Mouse (Mus musculus) adrenal gland, postnatal 25 days (tissue): ENCODE results near the gene Anxa1. TPM values are rescaled to one million over a fixed set of nuclear protein-coding genes. Genes with fewer than 3 reads are reported as not detected.

ENCODE experiments used
- DNase-seq: peaks from one replicate; pipeline ENCODE4 v3.0.0; 2021; ENCODE audit warnings: mixed read lengths
- total RNA-seq: library from RNA; stranded (reverse); gene quantifications from 2 replicates; pipeline ENCODE4 v1.2.3, GENCODE M21; 2021

Gene Anxa1
- total RNA-seq, 1 experiment from 2014 or later: 10.7 TPM

DNA sequence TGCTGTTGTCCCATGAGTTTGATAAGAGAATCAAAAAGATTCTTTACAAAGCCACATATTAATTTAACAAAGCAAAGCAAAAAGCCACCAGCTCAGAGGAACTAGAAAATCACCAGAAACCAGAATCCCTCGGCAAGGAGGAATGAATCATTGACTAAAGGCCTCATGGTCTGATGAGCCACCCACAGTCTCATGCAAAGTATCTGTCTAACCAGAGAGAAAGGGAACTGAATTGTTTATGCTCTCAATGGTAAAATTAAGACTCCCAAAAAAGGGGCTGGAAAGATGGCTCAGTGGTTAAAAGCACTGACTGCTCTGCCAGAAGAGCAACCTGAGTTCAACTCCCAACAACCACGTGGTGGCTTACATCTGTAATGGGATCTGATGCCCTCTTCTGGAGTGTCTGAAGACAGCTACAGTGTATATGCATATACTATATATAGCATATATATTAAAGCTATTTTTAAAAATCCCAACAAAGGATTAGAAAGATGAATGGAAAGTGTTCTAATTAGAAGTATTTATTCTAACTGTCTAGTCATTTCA, 9.5 kb downstream of the Anxa1 start:
- no peak for DNase-seq

DNA sequence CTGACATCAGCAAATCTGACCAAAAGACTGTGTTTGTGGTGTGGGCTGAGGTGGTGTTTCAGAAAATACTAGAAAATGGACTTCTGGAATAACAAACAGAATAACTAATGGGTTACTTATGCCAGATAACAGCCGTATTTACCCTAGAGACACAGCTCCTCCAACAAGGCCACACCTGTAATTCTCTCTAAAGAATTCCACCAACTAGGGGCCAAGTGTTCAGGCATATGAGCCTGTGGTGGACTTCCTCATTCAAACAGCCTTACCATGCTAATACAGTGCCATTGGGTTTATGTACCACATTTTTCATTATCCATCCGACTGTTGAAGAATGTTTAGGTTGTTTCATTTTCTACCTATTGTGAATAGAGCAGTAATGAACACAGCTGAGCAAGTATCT, 20.6 kb downstream of the Anxa1 start:
- no peak for DNase-seq

DNA sequence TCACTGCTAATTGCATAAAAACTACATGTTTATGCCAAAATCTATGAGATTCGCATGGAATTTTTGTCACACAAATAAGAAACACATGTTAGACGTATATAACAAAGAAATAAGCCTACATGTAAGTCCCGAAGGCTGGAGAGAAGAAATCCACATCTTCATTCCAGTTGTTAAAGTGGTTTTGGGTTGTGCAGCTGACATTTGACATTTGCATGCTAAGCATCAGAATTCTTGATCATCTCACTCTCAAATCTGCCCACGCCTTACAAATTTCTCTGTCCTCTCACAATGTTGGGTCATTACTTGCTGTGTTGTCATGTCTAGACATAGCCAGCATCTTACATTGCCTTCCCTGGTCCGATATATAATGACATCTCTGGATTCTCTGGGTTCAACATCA, 24.2 kb downstream of the Anxa1 start:
- no peak for DNase-seq

DNA sequence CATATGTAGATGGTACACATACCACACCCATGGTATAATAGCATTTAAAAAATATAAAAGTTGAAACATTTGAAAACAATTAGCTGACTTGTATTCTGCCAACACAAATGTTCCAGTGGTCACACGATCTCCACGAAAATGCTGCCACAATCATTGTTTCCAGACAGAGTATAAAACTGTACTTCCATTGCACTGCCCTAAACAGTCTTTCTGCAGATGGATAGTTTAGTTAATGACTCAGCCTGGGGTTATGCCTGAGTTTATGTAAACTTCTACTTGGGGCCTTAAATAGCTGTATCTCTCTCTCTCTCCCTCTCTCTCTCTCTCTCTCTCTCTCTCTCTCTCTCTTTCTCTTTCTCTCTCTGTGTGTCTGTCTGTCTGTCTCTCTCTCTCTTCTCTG, 24.7 kb downstream of the Anxa1 start:
- DNase-seq: no peak

DNA sequence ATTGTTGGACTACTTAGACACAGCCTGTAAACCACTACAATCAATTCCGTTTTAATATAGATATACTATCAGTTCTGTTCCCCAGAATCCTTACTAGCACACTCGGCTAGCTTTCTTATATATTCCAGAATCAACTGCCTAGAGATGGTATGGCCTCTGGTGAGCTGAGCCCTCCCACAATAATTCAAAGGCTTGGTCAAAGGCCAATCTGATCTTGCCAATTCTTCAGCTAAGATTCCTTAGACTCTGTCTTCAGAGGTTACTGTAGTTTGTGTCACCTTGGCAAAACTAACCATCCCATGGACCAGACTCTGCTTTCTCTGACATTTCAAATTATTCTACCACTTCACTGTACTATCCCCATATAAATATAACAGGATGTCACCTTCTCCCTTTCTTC, 25.4 kb downstream of the Anxa1 start:
- DNase-seq: no peak

DNA sequence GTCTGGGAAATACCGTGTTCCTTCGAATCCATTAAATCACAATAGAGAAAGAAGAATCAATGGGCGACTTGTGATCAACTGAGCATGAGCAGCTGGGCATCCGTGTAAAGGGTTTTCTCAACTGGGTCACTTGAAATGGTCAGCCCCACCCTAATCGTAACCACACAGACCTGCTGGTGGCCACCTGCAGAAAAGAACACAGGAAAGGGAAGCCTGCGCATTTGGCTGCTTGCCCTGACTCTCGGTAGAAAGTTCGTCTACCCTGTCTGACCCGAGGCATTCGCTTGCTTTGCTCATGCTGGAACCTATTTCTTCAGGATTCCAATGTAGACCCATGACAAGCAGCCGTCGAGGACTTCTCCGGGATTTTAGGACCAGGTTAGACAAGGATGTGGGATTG, 25.8 kb downstream of the Anxa1 start:
- DNase-seq: no peak

DNA sequence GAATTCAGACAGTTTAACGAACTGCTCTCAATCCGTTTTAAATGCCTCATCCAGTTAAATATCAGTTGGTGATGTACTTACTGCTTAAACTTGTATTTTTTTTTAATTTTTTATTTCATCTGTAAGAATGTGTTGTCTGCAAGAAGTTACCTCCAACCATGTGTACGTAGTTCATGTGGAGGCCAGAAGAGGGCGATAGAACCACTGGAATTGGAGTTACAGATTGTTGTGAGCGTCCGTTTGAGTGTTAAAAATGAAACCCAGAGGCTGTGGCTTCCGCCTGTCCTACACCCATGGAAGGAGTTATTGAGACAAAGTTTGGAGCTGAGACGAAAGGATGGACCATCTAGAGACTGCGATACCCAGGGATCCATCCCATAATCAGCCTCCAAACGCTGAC, 27.5 kb downstream of the Anxa1 start:
- no peak for DNase-seq

DNA sequence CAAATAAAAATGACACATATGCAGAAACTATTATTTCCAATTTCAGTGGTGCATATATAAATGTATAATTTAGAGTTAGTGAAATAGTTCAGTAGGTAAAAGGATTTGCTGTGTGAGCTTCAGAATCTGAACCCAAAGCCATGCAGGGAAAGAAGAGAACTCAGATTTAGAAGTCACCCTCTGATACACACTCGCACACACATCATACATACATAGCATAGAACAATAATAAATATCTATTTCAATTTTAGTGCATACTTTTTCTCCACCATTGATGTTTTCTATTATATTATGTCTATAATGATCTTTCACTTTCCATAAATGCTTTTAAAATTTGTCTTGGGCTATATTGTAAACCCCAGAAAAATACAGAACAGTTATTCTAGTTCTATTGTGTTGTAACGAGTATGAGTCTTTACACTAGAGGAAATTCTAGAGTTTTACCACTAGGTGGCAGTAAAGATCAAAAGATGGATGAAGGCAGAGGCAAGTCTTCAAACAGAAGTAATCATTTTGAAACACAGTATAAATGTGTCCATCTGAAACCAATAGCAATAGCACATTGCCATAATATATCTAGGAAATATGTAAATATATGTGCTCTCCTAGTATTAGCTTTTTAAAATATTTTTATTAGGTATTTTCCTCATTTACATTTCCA, 28.7 kb downstream of the Anxa1 start:
- no peak for DNase-seq

DNA sequence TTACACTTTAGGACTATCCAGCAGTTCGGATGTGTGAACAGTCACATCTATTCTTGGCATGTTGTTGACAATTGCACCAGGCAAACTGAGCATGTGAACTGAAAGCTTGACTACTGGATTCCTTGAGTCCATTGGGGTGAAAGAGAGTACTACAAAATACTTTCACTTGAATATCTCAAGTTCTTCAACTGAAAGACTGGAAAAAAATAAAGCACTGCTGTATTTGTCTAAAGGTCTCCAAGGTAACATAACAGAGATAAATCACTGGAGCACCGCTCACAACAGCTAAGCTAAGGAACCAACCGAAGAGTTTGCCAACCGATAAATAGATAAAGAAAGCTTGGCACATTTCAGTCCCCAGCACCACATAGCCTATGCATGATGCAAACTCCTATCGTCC, 32.1 kb downstream of the Anxa1 start:
- DNase-seq: no peak

DNA sequence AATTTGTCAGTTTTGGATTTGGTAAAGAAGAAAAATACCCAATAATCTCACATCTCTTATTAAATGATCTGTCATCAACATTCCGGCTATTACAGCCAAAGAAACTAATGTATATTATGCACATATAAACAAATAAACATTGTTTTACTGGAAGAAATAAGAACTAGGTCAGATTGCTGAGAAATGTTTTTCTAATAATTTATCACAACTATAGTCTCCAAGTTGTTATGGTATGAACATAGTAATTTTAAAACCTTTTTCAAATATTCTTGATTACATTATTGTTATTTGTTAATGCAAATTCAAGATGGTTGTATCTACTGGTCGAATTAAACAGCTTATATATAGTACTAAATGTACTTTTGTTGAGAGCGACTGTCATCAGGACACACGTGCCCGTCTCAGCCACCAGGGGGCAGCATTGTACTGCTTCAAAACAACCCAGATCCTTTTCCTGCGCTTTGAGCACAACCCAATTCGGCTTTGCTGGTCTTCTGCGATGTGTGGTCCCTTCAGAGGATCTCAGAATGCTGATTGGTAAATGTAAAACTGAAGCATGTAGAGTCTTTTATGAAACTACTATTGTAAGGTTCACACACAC, 45.3 kb downstream of the Anxa1 start:
- DNase-seq: peak; percentile 76

DNA sequence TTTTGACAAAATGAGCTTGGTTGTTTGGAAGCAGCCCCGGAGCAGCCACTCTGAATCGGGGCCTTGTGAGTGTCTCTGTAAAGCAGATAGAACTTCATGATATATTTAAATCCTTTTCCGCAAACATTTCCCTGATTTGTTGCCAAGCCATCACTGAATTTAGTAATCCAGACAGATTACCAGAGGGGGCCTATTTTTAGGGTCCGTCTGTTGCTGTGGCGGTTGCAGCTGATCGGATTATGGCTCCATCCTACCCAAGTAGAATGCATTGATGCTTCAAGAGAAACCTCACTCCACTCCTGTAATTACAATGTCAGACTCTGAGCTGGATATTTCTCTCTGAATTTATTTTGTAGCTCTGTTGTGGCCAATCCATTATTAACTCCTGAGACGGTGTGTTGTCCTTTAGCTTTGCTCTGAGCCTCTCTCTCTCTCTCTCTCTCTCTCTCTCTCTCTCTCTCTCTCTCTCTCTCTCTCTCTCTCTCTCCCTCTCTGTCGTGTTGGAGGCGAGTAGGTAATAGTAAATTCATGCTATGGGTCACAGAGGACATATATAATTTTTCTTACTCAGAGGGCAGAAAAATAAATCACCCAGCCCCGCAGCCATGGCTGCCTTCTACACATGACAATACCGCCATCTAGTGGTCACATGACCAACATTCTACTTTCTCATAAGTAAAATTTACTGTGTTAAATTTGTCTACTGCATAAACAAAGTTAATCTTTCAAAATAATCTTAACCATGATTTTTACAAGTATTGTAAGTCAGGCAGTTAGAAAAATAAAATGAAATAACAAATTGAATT, 46.0 kb downstream of the Anxa1 start:
- DNase-seq: no peak

DNA sequence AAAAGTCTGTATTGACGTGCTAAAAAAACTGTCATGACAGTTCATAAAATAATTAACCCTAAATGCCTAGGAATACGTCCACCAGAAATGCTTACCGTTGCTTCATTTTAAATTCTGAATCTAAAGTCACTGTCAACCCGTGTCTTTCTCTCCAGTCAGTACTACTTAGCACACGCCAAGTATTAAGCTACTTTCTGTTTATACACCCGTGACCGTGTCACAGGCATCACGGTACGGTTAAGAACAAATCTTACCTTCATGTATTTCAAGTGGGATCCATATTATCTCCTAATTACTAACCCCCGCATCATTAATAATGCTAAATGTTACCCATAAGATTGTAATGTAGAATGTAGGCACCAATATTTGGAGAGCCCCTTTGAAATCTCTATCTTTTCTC, 46.7 kb downstream of the Anxa1 start:
- DNase-seq: no peak

Other genes with a start within 250 kb of the Anxa1 start
- gene Aldh1a1, start 101.8 kb upstream of the Anxa1 start, total RNA-seq: 372 and 404 TPM in 2 replicates